Mouse (Mus musculus) telencephalon, adult 2 months (tissue): ENCODE measurements at regions not wholly inside any gene's neighbourhood (a gene's known extent, or its start where the extent isn't known, plus 50 kb on each side); places are given as distances from the start of the nearest gene placed in this dataset.

Experiments used
- DNase-seq: peaks from one replicate; pipeline ENCODE4 v3.0.0-alpha.2; 2011; ENCODE audit warnings: low read depth, low spot score

DNA sequence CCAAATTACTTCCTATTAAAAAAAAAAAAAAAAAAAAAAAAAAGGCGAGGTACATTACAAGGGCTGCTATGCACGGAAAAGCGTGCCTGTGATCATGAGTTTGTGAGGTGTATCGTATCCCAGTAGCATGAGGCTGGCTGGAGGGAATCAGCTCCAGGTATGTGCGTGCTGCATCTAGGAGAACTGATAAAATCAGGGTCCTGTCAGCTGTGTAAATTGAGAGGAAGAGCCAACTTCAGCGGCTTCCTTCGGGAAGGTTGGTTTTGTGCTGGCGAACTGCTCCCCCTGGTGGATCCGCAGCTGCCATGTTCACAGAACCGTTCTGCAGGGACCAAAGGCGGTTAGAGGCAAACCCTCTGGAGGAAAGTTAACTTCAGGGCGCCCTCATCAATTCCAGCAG is 60.8 kb upstream of the Gm10295 start:
- DNase-seq: peak; percentile 35

GRCm38 (mm10) chr7:71411293-71412011 is 60.2 kb upstream of the Gm10295 start:
- DNase-seq: no peak

DNA sequence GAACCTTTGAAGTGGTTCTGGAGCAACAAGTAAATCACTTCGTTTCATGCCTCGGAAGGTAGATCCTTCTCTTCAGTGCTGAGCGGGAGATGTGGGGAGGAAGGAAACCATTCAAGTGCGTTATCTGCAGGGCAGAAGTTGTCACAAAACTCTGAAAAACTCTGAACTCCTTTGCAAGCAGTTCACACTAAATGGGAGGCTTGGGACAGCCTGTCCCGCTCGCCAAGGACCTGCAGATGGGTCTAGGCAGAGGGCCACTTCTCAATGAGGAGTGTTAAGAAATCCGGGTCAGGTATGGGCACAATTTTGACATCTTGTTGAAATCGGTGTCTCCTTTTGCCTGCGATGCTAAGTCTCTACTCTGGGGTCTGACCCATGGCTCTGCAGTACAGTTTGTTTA is 58.6 kb upstream of the Gm10295 start:
- no peak for DNase-seq

DNA sequence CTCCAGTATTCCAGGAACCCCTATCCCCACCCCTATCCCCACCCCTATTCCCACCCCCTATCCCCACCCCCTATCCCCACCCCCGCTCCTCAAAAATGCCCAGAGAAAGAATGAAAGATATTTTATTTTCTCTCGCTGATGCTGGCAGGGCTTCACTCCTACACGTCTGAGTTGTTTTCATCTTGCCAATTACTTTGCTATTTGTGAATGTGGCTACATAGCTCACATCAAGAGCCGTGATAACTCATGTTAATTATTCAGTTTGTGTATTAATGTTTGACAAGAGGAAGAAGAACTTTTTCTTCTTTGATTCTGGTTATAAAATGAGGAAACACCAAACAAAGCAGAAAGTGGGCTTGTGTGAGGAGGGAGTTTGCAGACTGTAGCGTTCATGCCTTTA is 57.8 kb upstream of the Gm10295 start:
- no peak for DNase-seq

DNA sequence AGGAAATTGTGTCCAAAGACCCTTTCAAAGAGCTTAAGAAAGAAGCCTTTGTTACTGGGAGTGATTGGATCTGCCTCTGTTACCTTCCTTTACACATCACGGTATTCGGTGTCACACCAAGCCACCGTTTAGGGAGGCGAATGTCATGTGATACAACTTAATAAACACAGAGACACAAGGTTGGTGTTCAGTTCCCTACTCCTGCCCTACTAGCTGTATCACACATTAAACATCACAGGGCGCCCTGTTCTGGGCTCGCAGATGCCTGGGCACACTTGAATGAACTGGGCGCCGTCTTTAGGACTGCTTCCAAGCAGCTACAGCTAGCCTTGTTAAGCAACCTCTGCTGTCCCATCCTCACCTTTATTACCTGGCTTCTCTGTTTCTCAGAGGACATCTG is 55.0 kb upstream of the Gm10295 start:
- no peak for DNase-seq
